Mouse (Mus musculus) limb, embryonic 13.5 days (tissue): ENCODE measurements around the gene Fam151b. TPM values are rescaled to one million over a fixed set of nuclear protein-coding genes. Genes with fewer than 3 reads are reported as not detected.

Experiments used
- ATAC-seq: fragments of 200-750 bp; cut with Nextera tagmentation; 2 replicates; pipeline ENCODE4 v1.8.0; 2017; ENCODE audit warnings: low read depth, moderate number of reproducible peaks, moderate TSS enrichment; ENCODE audit not compliant: low FRiP score
- H3K27ac ChIP-seq: fragments of 300-500 bp; sonication (generic); 2 replicates; pipeline ENCODE4 v1.5.1; 2015; ENCODE audit warnings: inconsistent platforms, mild to moderate bottlenecking, moderate library complexity
- H3K27me3 ChIP-seq: fragments of 300-500 bp; sonication (generic); 2 replicates; pipeline ENCODE4 v1.6.1; 2015; ENCODE audit warnings: mild to moderate bottlenecking, inconsistent platforms
- H3K36me3 ChIP-seq: fragments of 300-500 bp; sonication (generic); 2 replicates; pipeline ENCODE4 v1.6.1; 2015; ENCODE audit warnings: inconsistent platforms, mild to moderate bottlenecking, moderate library complexity
- H3K4me1 ChIP-seq: fragments of 300-500 bp; sonication (generic); 2 replicates; pipeline ENCODE4 v1.6.1; 2015; ENCODE audit warnings: inconsistent platforms
- H3K4me2 ChIP-seq: fragments of 300-500 bp; sonication (generic); replicated peaks from 2 replicates; pipeline ENCODE4 v1.6.1; 2015; ENCODE audit warnings: inconsistent platforms, mild to moderate bottlenecking, moderate library complexity
- H3K4me3 ChIP-seq: fragments of 300-500 bp; sonication (generic); 2 replicates; pipeline ENCODE4 v1.5.1; 2015; ENCODE audit warnings: moderate library complexity, mild to moderate bottlenecking, inconsistent platforms
- H3K9ac ChIP-seq: fragments of 300-500 bp; sonication (generic); 2 replicates; pipeline ENCODE4 v1.6.1; 2015; ENCODE audit warnings: mild to moderate bottlenecking, inconsistent platforms
- H3K9me3 ChIP-seq: fragments of 300-500 bp; sonication (generic); 2 replicates; pipeline ENCODE4 v1.6.1; 2016; ENCODE audit warnings: inconsistent platforms
- WGBS: fragments of 180-500 bp; shearing (Covaris S2); methylation state at CpG from one replicate; pipeline ENCODE4 v1.1.7; 2015; 5-methylcytosine and 5-hydroxymethylcytosine counted together
- polyA plus RNA-seq: library from polyadenylated mRNA; unstranded; fragments of >200 nt; fragmentation: Nextera tagmentation; extraction: Ambion mirVana; gene quantifications from 2 replicates; pipeline ENCODE4 v1.2.1, GENCODE M21; 2015

The Fam151b gene
- polyA plus RNA-seq, 1 experiment from 2014 or later, result 0.36 TPM

DNA sequence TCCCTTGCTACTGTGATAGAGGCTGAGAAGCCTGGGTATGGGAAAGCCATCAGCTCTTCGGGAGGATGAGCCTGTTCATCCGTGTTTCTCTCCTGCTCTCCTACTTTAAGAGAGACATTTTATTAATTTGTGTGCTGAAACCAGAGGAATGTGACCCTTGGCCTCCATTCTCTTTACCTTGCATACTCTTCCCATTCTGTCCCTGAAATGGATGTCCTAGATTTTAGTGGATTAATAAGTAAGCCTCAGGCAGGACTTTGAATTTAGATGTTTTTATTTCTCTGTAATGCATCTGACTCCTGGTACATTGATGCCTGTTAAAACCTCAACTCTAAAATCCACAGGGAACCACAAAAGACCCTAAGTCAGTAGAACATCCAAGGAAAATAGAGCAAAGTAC is 14.4 kb downstream of the Fam151b start:
- no peak overlapping the region for H3K4me2 ChIP-seq
- H3K4me3 ChIP-seq, result no peak overlapping the region
- H3K27ac ChIP-seq, result no peak overlapping the region
- WGBS, result 76% methylated on average over 2 of the region's 2 CpGs
- peaks cover 4% of the 10 kb centered on the region; the same call in 1 of the 2 replicates for H3K36me3 ChIP-seq
- H3K9me3 ChIP-seq, result no peaks in the 10 kb centered on the region
- no peaks in the 10 kb centered on the region for H3K4me1 ChIP-seq
- H3K9ac ChIP-seq, result no peak overlapping the region
- no peak for ATAC-seq
- H3K27me3 ChIP-seq, result no peaks in the 10 kb centered on the region

DNA sequence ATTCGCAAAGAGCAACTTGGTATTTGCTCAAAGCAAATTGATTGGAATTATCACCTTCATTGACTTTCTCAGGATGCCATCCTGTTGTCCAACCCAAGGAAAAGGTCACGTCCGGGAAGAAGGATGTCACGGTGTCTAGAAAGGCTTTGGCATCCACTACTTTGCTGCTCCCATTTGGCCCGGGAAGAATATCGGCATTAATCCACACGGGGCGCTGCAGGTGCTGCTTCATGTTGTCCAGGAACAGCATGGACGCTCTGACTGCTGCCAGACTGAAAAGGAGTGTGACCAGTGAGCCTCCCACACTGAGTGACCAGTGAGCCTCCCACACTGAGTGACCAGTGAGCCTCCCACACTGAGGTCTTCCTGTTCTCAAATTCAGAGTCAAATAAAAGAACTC is 15.9 kb downstream of the Fam151b start:
- ATAC-seq, result no peak
- H3K4me2 ChIP-seq, result no peak overlapping the region
- no peaks in the 10 kb centered on the region for H3K4me1 ChIP-seq
- no peaks in the 10 kb centered on the region for H3K9me3 ChIP-seq
- H3K27ac ChIP-seq, result no peak overlapping the region
- no peaks in the 10 kb centered on the region for H3K27me3 ChIP-seq
- no peak overlapping the region for H3K9ac ChIP-seq
- H3K4me3 ChIP-seq, result no peak overlapping the region
- 74% methylated on average over 9 of the region's 9 CpGs for WGBS
- H3K36me3 ChIP-seq, result peaks cover 4% of the 10 kb centered on the region; the same call in 1 of the 2 replicates

DNA sequence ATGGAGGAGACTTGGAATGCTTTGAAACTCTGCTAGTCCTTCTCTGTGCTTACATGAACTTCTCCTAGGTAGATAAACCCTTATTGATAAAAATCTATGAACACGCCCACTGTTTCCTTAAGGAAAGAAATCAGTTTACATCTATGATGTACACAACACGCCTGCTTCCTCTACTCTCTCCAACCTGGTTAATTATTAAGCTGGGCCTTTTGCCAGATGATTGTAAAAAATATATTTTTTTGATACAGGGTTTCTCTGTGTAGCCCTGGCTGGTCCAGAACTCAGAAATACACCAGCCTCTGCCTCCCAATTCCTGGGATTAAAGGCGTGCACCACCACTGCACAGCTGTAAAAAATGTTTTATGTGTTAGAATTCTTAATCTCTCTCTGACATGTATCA is 19.1 kb downstream of the Fam151b start:
- Histone ChIP-seq H3K9me3 (no peaks in the 10 kb centered on the region), H3K9ac (no peak overlapping the region), H3K27ac (no peak overlapping the region), H3K4me2 (no peak overlapping the region), H3K27me3 (no peaks in the 10 kb centered on the region), H3K36me3 (peaks cover 4% of the 10 kb centered on the region; the same call in 1 of the 2 replicates), H3K4me1 (no peaks in the 10 kb centered on the region), H3K4me3 (no peak overlapping the region)
- no peak for ATAC-seq
- WGBS, result 85% methylated on average over 3 of the region's 3 CpGs

- WGBS, result 86% methylated on average over 7 of the region's 7 CpGs
- no peak overlapping the region for H3K4me3 ChIP-seq
- no peaks in the 10 kb centered on the region for H3K9me3 ChIP-seq
- no peak overlapping the region for H3K4me2 ChIP-seq
- ATAC-seq, result no peak
- H3K36me3 ChIP-seq, result no peaks in the 10 kb centered on the region
- H3K9ac ChIP-seq, result no peak overlapping the region
- H3K27ac ChIP-seq, result no peak overlapping the region
- no peaks in the 10 kb centered on the region for H3K27me3 ChIP-seq
- H3K4me1 ChIP-seq, result no peaks in the 10 kb centered on the region
Measured at GRCm38 (mm10) chr13:92446872-92447271, 36.9 kb downstream of the Fam151b start.

DNA sequence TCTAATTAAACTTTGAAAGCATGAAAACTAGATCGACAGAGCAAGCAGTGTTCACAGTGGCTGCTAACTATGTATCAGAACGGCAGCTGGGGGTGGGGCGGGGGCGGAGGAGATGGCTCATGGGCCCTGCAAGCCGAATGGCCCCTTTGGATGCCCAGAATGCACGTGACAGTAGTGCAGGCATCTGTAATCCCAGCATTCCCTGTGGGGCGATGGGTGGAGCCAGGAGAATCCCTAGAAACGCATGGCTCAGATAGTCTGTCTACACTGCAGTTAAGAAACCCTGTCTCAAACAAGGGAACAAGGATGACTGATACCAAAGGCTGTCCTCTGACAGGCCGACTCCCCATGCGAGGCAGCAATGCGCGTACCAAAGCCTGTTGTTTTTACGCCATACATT is 43.5 kb downstream of the Fam151b start:
- ATAC-seq, result no peak
- Histone ChIP-seq H3K27me3 (no peaks in the 10 kb centered on the region), H3K4me2 (no peak overlapping the region), H3K9me3 (no peaks in the 10 kb centered on the region), H3K27ac (no peak overlapping the region), H3K4me3 (no peak overlapping the region), H3K36me3 (no peaks in the 10 kb centered on the region), H3K4me1 (no peaks in the 10 kb centered on the region), H3K9ac (no peak overlapping the region)
- WGBS, result 76% methylated on average over 13 of the region's 13 CpGs

DNA sequence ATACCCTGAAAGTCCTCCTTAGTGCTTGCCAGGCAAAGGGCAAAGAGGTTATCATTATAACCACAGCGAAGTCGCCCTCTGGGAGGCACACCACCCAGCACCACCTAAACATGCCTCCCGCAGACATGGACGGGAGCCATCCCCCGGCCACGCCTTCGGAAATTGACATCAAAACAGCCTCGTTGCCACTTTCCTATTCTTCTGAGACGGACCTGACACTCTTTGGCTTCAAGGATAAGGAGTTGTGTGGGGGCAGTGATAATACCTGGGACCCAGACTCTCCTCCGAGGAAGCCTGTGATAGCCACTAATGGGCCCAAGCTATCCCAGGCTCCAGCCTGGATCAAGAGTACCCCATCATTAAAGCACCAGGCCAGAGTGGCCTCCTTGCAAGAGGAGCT is 45.2 kb downstream of the Fam151b start:
- Histone ChIP-seq H3K4me3 (no peak overlapping the region), H3K27me3 (no peaks in the 10 kb centered on the region), H3K4me2 (no peak overlapping the region), H3K4me1 (no peaks in the 10 kb centered on the region), H3K36me3 (no peaks in the 10 kb centered on the region), H3K9me3 (no peaks in the 10 kb centered on the region), H3K9ac (no peak overlapping the region), H3K27ac (no peak overlapping the region)
- 90% methylated on average over 10 of the region's 10 CpGs for WGBS
- no peak for ATAC-seq

- no peak overlapping the region for H3K27ac ChIP-seq
Measured at GRCm38 (mm10) chr13:92427351-92427855, 56.4 kb downstream of the Fam151b start.

DNA sequence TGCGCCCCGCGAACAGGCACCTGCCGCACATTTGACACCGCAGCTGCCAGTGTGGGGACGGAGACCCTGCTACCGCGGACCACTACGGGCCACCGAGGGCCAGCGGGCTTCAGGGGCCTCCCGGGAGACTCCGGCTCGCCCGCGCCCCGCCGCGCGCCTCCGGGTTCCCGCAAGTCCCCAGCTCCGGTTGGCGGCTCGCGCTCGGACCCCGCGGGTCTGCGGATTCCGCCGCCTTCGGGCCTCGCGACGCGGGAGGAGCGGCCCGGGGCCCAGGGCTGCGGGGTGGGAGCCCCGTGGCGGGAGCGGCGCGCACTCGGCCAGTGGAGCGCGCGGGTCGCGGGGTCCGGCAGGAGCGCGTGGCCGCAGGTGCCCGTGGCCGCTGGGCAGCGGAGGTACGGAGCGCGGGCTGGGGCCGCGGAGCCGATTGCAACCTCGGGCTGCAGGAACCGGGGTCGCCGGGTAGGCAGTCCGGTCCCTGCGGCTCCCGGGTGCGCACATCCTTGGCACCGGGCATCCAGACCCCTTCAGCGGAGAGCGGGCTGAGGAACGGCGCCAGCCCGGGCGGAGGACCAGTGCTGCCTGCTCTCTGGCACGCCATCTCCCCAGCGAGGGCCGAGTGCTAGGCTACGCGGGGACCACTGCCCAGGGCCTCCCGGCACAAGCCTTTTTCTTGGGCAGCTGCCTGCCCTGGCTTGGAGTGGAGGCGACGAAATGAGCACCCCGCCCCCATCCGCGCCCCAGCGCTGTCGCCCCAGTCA is 57.3 kb downstream of the Fam151b start:
- Histone ChIP-seq H3K9ac (peak overlapping the region; percentile 67), H3K4me2 (peak overlapping the region; percentile 99), H3K36me3 (no peaks in the 10 kb centered on the region), H3K4me3 (peak overlapping the region; percentile 63), H3K4me1 (peaks cover 12% of the 10 kb centered on the region), H3K9me3 (no peaks in the 10 kb centered on the region), H3K27ac (no peak overlapping the region), H3K27me3 (peaks cover 74% of the 10 kb centered on the region)
- 0 out of 2 replicates have a peak, but pooled peaks have one; percentile 34 for ATAC-seq
- WGBS, result 1% methylated on average over 76 of the region's 92 CpGs

More at GRCm38 (mm10) chr13:92427351-92427855, 56.4 kb downstream of the Fam151b start:
- Histone ChIP-seq H3K27me3 (peaks cover 68% of the 10 kb centered on the region), H3K4me2 (peak overlapping the region; percentile 99), H3K9ac (no peak overlapping the region), H3K4me1 (peaks cover 12% of the 10 kb centered on the region), H3K4me3 (peak overlapping the region; percentile 63), H3K9me3 (no peaks in the 10 kb centered on the region), H3K36me3 (no peaks in the 10 kb centered on the region)
- WGBS, result 42% methylated on average over 4 of the region's 4 CpGs
- no peak for ATAC-seq

DNA sequence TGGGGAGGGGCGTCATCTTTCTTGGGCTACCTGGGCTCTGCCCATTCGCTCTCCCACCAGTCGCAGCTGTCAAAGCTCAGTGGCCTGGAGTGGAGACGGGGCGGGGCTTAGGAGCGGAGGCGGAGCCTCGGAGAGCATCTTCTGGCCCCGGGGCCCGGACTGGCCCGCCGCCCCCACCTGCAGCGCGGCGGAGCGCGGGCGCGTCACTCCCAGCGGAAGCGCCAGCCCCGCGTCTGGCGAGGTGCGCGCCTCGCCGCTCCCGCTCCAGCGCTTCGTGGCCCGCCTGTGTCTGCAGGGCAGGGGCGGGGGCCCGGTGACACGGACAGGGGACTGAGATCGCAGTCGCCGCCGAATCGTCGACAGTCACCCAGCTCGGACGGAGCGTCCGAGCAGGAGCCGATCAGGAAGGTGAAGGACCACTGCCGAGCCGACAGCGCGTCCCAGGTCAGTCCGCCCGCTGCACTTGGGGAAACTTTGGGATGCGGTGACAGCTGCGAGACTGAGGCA is 58.0 kb downstream of the Fam151b start, which contains the start of gene Ankrd34b:
Gene Ankrd34b (plus strand): TSS at position 139 of the 507 bp plus-strand sequence.
- Histone ChIP-seq H3K36me3 (no peaks in the 10 kb centered on the region), H3K4me3 (peak within 1 kb of the TSS; percentile 63), H3K4me1 (peaks cover 12% of the 10 kb centered on the region), H3K9me3 (no peaks in the 10 kb centered on the region), H3K27me3 (peaks cover 76% of the 10 kb centered on the region), H3K9ac (peak within 1 kb of the TSS; percentile 67), H3K4me2 (peak within 1 kb of the TSS; percentile 99), H3K27ac (no peak within 1 kb of the TSS)
- ATAC-seq, result peak; percentile 64
- WGBS, result 1% methylated on average over 53 of the region's 54 CpGs

DNA sequence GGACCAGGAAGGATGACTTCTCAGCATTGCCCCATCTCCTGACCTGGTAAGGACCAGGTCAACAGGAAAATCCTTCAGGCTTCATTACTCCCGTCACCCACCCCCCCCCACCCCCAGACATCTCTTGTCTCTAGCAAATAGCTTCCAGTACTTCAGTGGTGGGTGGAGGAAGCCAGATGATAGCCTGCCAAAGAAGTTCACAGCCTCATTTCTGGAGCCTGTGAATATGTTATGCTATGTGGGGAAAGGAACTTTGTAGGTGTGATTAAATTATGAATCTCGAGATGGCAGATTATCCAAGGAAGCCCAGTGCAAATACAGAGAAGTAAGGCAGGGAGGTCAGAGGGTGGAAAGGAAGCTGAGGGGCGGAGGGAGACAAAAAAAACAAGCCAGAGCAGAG is 60.1 kb downstream of the Fam151b start:
- no peak overlapping the region for H3K4me3 ChIP-seq
- H3K27me3 ChIP-seq, result peaks cover 75% of the 10 kb centered on the region
- H3K4me2 ChIP-seq, result no peak overlapping the region
- ATAC-seq, result no peak
- H3K36me3 ChIP-seq, result no peaks in the 10 kb centered on the region
- peaks cover 12% of the 10 kb centered on the region for H3K4me1 ChIP-seq
- no peak overlapping the region for H3K9ac ChIP-seq
- H3K27ac ChIP-seq, result no peak overlapping the region
- H3K9me3 ChIP-seq, result no peaks in the 10 kb centered on the region
- WGBS, result 54% methylated on average over 3 of the region's 3 CpGs

GRCm38 (mm10) chr13:92419630-92420029 is 64.2 kb downstream of the Fam151b start:
- Histone ChIP-seq H3K4me1 (no peaks in the 10 kb centered on the region), H3K4me3 (no peak overlapping the region), H3K36me3 (no peaks in the 10 kb centered on the region), H3K27me3 (peaks cover 34% of the 10 kb centered on the region), H3K9ac (no peak overlapping the region), H3K4me2 (no peak overlapping the region), H3K27ac (no peak overlapping the region), H3K9me3 (no peaks in the 10 kb centered on the region)
- ATAC-seq, result no peak
- 86% methylated on average over 11 of the region's 11 CpGs for WGBS

GRCm38 (mm10) chr13:92410486-92410885 is 73.3 kb downstream of the Fam151b start:
- Histone ChIP-seq H3K27me3 (no peaks in the 10 kb centered on the region), H3K9ac (no peak overlapping the region), H3K4me2 (no peak overlapping the region), H3K9me3 (no peaks in the 10 kb centered on the region), H3K4me3 (no peak overlapping the region), H3K36me3 (no peaks in the 10 kb centered on the region), H3K4me1 (no peaks in the 10 kb centered on the region), H3K27ac (no peak overlapping the region)
- no peak for ATAC-seq
- WGBS, result 87% methylated on average over 2 of the region's 2 CpGs
